Mouse (Mus musculus): Measurements from ENCODE around the gene Zfp131. TPM values are rescaled to one million over a fixed set of nuclear protein-coding genes. Genes with fewer than 3 reads are reported as not detected.

Gene Zfp131
- polyA plus RNA-seq, 1 experiment from 2014 or later = 45.1 TPM

DNA sequence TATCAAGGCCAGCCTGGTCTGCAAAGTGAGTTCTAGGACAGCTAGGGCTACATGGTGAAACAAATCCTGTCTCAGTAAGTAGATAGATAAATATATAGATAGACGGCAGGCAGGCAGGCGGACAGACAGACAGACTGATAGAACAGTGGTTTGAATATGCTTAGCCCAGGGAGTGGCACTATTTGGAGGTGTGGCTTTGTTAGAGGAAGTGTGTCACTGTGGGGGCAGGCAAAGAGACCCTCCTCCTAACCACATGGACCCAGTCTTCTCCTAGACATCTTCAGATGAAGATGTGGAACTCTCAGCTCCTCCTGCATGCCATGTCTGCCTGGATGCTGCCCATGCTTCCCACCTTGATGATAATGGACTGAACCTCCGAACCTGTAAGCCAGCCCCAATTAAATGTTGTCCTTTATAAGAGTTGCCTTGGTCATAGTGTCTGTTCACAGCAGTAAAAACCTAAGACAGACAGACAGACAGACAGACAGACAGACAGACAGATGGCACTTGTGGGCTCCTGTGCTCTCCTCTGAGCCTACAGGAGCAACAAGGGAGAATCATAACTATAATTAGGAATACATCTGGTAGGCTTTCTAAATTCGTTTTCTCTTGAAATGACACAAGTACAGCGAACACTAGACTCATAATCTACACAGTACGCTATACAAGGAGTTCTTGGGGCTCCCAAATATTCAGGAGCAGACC is 47.8 kb downstream of the Zfp131 start:
- no peaks in the 10 kb centered on the region for H3K27me3 ChIP-seq (ENCODE audit: low read depth, poor library complexity, severe bottlenecking)
- peaks cover 14% of the 10 kb centered on the region for H3K4me1 ChIP-seq
- no peak for DNase-seq (ENCODE audit: low spot score)
- H3K27ac ChIP-seq = no peak overlapping the region
- H3K4me3 ChIP-seq = no peak overlapping the region
- 90% methylated on average over 6 of the region's 6 CpGs for WGBS
- H3K9me3 ChIP-seq (replicated peaks) = no peaks in the 10 kb centered on the region
- no peaks in the 10 kb centered on the region for H3K36me3 ChIP-seq

DNA sequence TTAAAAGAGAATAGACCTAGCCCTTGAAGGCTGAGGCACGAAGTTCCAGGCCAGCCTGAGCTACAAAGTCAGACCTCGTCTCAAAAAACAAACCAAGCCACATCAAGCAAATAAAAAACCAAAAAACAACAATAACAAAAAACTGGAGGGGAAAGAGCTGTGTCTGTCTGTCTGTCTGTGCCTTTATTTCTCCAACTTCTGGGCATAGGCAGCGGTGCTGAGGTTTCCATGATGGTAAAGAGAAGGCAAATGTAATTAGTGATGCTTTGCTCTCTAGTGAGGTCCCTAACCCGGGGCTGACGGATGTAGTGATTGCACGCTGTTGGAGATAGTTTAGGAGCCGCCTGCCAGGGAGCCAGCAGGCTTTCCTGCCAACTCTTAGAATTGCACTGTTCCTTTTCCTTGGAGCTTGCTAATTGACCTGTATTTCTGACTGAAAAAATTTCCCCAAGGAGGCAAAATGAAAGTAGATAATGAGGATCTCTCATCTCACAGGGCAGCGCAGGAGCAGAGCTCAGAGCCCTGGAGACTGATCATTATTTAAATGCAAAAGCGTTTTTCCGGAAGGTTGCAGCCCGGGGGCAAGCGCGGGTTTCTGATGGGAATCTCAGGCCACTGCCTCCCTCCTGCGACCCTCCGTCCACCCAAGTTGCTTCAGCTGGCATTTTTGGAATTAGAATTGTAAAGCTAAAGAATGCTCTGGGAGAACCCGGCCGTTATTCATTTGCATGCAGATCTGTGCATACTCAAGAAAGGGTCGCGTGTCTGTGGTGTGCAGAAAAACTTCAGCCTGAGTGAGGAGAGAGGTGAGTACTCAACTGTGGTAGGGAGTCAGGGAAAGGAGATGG is 49.1 kb downstream of the Zfp131 start:
- no peaks in the 10 kb centered on the region for H3K36me3 ChIP-seq
- H3K27me3 ChIP-seq (ENCODE audit: low read depth, poor library complexity, severe bottlenecking) = no peaks in the 10 kb centered on the region
- no peaks in the 10 kb centered on the region for H3K9me3 ChIP-seq (replicated peaks)
- peak overlapping the region; percentile 35 for H3K4me3 ChIP-seq
- H3K4me1 ChIP-seq = peaks cover 19% of the 10 kb centered on the region
- H3K27ac ChIP-seq = 0 out of 2 replicates have a peak overlapping the region, but pooled peaks have one; percentile 15
- peak; percentile 42 for DNase-seq (ENCODE audit: low spot score)
- 10% methylated on average over 19 of the region's 19 CpGs for WGBS

DNA sequence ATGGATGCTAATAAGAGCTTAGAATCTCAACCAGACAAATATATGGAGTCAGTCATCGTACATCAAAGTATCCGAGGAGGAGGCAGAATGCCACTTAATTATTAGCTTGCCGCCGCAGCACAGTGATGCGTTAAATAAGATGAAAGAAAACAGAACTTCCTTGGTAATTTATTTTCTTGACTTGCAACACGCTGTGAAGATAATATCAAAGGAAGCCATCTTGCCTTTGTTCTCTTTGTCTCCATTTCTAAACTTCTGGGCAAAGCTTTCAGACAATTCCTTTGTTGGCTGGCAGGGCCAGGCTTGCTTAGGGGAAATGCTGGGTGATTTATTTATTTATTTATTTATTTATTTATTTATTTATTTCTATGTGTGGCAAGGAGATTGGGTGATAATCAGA is 59.2 kb downstream of the Zfp131 start:
- H3K4me3 ChIP-seq = no peak overlapping the region
- H3K27me3 ChIP-seq (ENCODE audit: low read depth, poor library complexity, severe bottlenecking) = no peaks in the 10 kb centered on the region
- H3K27ac ChIP-seq = no peak overlapping the region
- WGBS = 43% methylated on average over 6 of the region's 6 CpGs
- no peak for DNase-seq (ENCODE audit: low spot score)
- H3K9me3 ChIP-seq (replicated peaks) = no peaks in the 10 kb centered on the region
- no peaks in the 10 kb centered on the region; the same call in 1 of the 2 replicates for H3K4me1 ChIP-seq
- H3K36me3 ChIP-seq = no peaks in the 10 kb centered on the region

DNA sequence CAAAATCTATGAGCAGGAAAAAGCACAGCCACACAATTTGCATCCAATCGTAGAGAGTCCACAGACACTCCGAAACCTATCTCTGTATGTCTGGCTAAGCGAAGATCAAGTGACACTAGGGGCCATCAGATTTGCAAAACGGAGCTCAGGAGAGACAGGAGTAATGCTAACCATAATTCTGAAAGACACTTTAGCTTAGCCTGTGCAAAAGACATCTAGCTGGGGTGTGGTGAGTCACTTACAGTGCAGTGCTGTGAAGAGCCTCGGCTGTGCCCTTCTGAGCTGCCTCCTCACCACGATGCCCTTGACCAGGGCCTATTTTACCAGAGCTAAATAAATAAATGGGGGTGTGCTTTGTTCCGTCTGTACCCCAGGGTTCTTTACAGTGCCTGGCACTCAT is 61.3 kb downstream of the Zfp131 start:
- WGBS = 94% methylated on average over 7 of the region's 7 CpGs
- Histone ChIP-seq H3K36me3 (no peaks in the 10 kb centered on the region), H3K27ac (no peak overlapping the region), H3K4me3 (no peak overlapping the region), H3K4me1 (no peaks in the 10 kb centered on the region; the same call in 1 of the 2 replicates), H3K27me3 (ENCODE audit: low read depth, poor library complexity, severe bottlenecking) (no peaks in the 10 kb centered on the region), H3K9me3 (replicated peaks) (no peaks in the 10 kb centered on the region)
- no peak for DNase-seq (ENCODE audit: low spot score)

DNA sequence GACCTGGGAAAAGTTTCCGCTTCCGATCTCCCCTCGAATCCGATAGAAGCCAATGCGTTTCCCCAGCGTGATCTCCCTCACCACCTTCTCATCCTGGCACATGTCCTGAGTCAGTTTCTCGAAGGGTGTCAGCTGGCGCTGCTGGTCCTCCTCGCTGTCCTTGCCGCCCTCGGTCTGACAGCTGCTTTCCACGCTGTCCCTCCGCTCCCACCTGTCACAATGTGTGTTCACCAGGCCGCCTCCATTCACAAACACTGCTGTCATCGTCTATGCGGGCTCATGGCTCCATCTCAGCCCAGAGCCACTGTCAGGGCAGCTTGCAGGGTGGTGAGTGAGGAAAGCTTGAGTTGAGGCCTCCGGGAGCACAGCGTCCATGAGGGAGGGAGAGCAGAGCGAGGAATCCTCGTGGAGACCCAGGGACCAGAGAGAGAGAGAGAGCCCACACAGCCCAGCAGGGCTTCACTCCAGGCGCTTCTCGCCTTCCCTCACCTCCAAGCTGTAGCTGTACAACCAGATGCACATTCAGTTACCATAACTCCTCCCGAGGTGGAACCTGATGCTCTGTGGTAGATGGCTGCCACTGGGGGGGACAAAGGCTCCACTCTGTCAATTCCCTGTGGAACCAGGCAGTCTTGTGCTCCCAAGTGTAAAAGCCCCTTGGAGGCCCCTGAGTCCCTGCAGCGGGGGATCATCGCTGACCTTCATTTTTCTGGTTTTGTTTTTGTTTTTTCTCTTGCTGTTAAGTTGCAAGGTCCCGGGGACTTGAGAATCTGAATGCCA is 62.9 kb downstream of the Zfp131 start:
- H3K27ac ChIP-seq = no peak overlapping the region
- DNase-seq (ENCODE audit: low spot score) = no peak
- H3K9me3 ChIP-seq (replicated peaks) = no peaks in the 10 kb centered on the region
- no peaks in the 10 kb centered on the region for H3K27me3 ChIP-seq (ENCODE audit: low read depth, poor library complexity, severe bottlenecking)
- no peaks in the 10 kb centered on the region; the same call in 1 of the 2 replicates for H3K4me1 ChIP-seq
- H3K36me3 ChIP-seq = no peaks in the 10 kb centered on the region
- 78% methylated on average over 26 of the region's 26 CpGs for WGBS
- H3K4me3 ChIP-seq = no peak overlapping the region

DNA sequence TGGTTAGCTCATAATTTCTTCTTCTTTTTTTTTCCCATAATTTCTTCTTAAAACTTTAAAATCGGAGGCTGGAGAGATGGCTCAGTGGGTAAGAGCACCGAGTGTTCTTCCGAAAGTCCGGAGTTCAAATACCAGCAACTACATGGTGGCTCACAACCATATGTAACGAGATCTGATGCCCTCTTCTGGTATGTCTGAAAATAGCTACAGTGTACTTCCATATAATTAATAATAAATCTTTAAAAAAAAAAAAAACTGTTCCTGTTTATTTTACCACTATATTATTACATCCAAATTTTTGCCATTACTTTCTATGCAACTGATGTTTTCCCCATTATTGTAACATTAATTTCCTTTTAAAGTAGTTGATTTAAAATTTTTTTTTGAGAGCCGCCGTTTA is 66.1 kb downstream of the Zfp131 start:
- Histone ChIP-seq H3K9me3 (replicated peaks) (no peaks in the 10 kb centered on the region), H3K27me3 (ENCODE audit: low read depth, poor library complexity, severe bottlenecking) (no peaks in the 10 kb centered on the region), H3K36me3 (no peaks in the 10 kb centered on the region), H3K4me3 (no peak overlapping the region), H3K27ac (no peak overlapping the region), H3K4me1 (no peaks in the 10 kb centered on the region)
- whole genome bisulfite sequencing = 90% methylated on average over 7 of the region's 7 CpGs
- no peak for DNase-seq (ENCODE audit: low spot score)

DNA sequence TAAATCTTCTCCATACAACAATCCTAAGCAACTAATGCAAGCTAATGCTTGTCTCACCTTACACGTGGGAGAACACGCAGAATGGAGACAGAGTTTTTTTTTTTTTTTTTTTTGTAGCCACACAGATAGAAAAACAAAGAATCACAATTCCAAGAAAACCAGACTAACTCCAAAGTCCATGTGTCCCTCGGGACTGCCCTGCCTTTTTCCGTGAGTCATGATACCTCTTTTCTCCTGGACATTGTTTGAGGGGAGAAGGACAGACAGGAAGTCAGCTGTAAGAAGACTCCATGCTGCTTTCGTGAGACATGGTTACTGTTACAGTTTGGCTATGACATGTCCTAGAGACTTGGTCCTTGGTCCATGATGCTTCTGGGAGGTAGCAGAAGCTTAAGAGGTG is 67.3 kb downstream of the Zfp131 start:
- no peaks in the 10 kb centered on the region for H3K27me3 ChIP-seq (ENCODE audit: low read depth, poor library complexity, severe bottlenecking)
- 87% methylated on average over 5 of the region's 5 CpGs for WGBS

DNA sequence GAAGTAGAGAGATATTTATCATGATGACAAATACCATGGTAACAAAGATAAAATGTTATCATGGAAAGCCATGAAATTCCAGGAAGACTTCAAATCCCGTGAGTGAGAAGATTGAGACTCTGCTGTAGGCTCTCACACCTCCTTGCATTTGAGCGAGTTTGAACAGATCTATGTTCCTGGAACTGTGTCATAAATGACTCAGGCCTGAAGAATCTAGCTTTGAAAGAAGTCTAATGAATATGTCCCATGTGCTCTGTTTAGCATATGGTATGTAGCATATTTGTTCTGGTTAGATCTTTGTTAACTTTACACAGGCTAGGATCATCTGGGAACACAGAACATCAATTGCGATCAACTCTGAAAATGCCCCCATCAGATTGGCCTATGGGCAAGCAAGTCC is 68.2 kb downstream of the Zfp131 start:
- no peak overlapping the region for H3K27ac ChIP-seq
- H3K27me3 ChIP-seq (ENCODE audit: low read depth, poor library complexity, severe bottlenecking) = no peaks in the 10 kb centered on the region
- no peaks in the 10 kb centered on the region for H3K4me1 ChIP-seq
- no peak for DNase-seq (ENCODE audit: low spot score)
- H3K36me3 ChIP-seq = no peaks in the 10 kb centered on the region
- no peaks in the 10 kb centered on the region for H3K9me3 ChIP-seq (replicated peaks)
- no peak overlapping the region for H3K4me3 ChIP-seq
- WGBS = 90% methylated on average over 3 of the region's 3 CpGs

More for the DNA sequence above, 67.3 kb downstream of the Zfp131 start:
- H3K4me3 ChIP-seq = no peak overlapping the region
- H3K36me3 ChIP-seq = no peaks in the 10 kb centered on the region
- H3K27ac ChIP-seq = no peak overlapping the region
- DNase-seq (ENCODE audit: low spot score) = no peak
- no peaks in the 10 kb centered on the region for H3K9me3 ChIP-seq (replicated peaks)
- no peaks in the 10 kb centered on the region for H3K4me1 ChIP-seq

DNA sequence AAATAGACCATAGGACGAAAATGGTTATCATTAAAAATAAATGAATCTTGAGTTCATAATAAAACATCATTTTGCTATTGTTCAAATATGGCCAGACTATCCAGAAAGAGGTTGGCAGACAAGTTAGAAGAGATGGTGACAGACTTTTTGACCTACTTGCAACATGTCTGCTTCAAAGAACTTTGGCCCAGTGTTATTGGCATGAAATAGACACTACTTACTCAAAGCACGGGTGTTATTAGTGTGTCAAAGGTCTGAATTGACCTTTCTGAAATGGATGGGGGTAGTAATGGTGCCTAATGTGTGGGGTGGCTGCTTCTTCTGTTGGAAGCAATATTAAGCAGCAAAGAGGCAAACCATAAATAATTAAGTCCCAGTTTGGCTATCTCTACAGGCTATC is 74.6 kb downstream of the Zfp131 start:
- no peaks in the 10 kb centered on the region for H3K4me1 ChIP-seq
- no peak overlapping the region for H3K27ac ChIP-seq
- no peaks in the 10 kb centered on the region for H3K27me3 ChIP-seq (ENCODE audit: low read depth, poor library complexity, severe bottlenecking)
- no peak overlapping the region for H3K4me3 ChIP-seq
- peaks cover under 1% of the 10 kb centered on the region; the same call in 1 of the 2 replicates for H3K36me3 ChIP-seq
- H3K9me3 ChIP-seq (replicated peaks) = no peaks in the 10 kb centered on the region
- no peak for DNase-seq (ENCODE audit: low spot score)
- 92% methylated on average over 2 of the region's 2 CpGs for WGBS

Other genes starting within 250 kb of the Zfp131 start
- 0.05 and 0.10 TPM in 2 replicates for gene Ccl28, start 167.1 kb downstream of the Zfp131 start, polyA plus RNA-seq (2016; fragmentation: Nextera tagmentation; extraction: Ambion mirVana)
- 195 and 225 TPM in 2 replicates for gene Hmgcs1, start 100.5 kb downstream of the Zfp131 start, polyA plus RNA-seq (2016; fragmentation: Nextera tagmentation; extraction: Ambion mirVana)
- gene Nim1k, start 35.0 kb downstream of the Zfp131 start, polyA plus RNA-seq (2016; fragmentation: Nextera tagmentation; extraction: Ambion mirVana) = 1.6 and 1.7 TPM in 2 replicates
- not detected in 2 replicates for gene AF067063, start 39.3 kb upstream of the Zfp131 start, polyA plus RNA-seq (2016; fragmentation: Nextera tagmentation; extraction: Ambion mirVana)
- not detected in 2 replicates for gene D13Ertd608e, start 45.1 kb upstream of the Zfp131 start, polyA plus RNA-seq (2016; fragmentation: Nextera tagmentation; extraction: Ambion mirVana)
- gene Tcstv1, start 103.9 kb upstream of the Zfp131 start, polyA plus RNA-seq (2016; fragmentation: Nextera tagmentation; extraction: Ambion mirVana) = not detected in 2 replicates
- not detected in 2 replicates for gene Gm21761, start 138.4 kb upstream of the Zfp131 start, polyA plus RNA-seq (2016; fragmentation: Nextera tagmentation; extraction: Ambion mirVana)
- gene B020031M17Rik, start 159.9 kb upstream of the Zfp131 start, polyA plus RNA-seq (2016; fragmentation: Nextera tagmentation; extraction: Ambion mirVana) = not detected in 2 replicates
- gene Gm36079, start 236.1 kb upstream of the Zfp131 start, polyA plus RNA-seq (2016; fragmentation: Nextera tagmentation; extraction: Ambion mirVana) = not detected in 2 replicates

All from limb, embryonic 10.5 days (tissue).